Mouse (Mus musculus) frontal cortex, postnatal 10 days (tissue): Measurements from ENCODE around the gene Tmem101.
"Not testable (repeated sequence)": the region's sequence is repeated elsewhere in the genome, so short reads cannot be mapped to it uniquely, and the experiment has no call there.

ENCODE experiments used
- DNase-seq, 2 experiments: peaks; one replicate each; pipeline ENCODE4 v3.0.0; 2022; ENCODE audit warnings: low spot score in 2 of 2, mixed read lengths in 1 of 2

Tmem101 gene

GRCm38 (mm10) chr11:102156039-102156785, at the start of gene Tmem101:
Gene Tmem101 (minus strand): TSS chr11:102156404.
- DNase-seq = peak; percentile 87 to 88

- no peak for DNase-seq
Observed at GRCm38 (mm10) chr11:102201408-102201821, 45.2 kb upstream of the Tmem101 start.

- DNase-seq = no peak
Observed at GRCm38 (mm10) chr11:102199856-102200255, 43.7 kb upstream of the Tmem101 start.

GRCm38 (mm10) chr11:102198245-102198644, 42.0 kb upstream of the Tmem101 start:
- DNase-seq = peak in 1 of 2 experiments; percentile 4

GRCm38 (mm10) chr11:102196018-102196797, 40.0 kb upstream of the Tmem101 start:
- DNase-seq = peak in 1 of 2 experiments; percentile 10

GRCm38 (mm10) chr11:102193657-102194440, 37.6 kb upstream of the Tmem101 start:
- no peak for DNase-seq

GRCm38 (mm10) chr11:102190848-102191247, 34.6 kb upstream of the Tmem101 start:
- DNase-seq = no peak

GRCm38 (mm10) chr11:102189461-102190436, 33.5 kb upstream of the Tmem101 start, which contains the start of gene G6pc3:
Gene G6pc3 (plus strand): TSS chr11:102189620.
- peak; percentile 87 to 88 for DNase-seq

GRCm38 (mm10) chr11:102188980-102189379, 32.8 kb upstream of the Tmem101 start:
- no peak for DNase-seq

- DNase-seq = no peak
Observed at GRCm38 (mm10) chr11:102186235-102186634, 30.0 kb upstream of the Tmem101 start.

GRCm38 (mm10) chr11:102185677-102186076, 29.5 kb upstream of the Tmem101 start:
- DNase-seq = no peak

GRCm38 (mm10) chr11:102184646-102185495, 28.7 kb upstream of the Tmem101 start, which contains the start of gene Lsm12:
Gene Lsm12 (minus strand): TSS chr11:102185296.
- peak; percentile 85 to 92 for DNase-seq

GRCm38 (mm10) chr11:102184253-102184645, 28.0 kb upstream of the Tmem101 start:
- no peak for DNase-seq

- no peak for DNase-seq
Observed at GRCm38 (mm10) chr11:102179836-102180235, 23.6 kb upstream of the Tmem101 start.

GRCm38 (mm10) chr11:102168689-102169088, 12.5 kb upstream of the Tmem101 start:
- no peak for DNase-seq

GRCm38 (mm10) chr11:102167539-102167938, 11.3 kb upstream of the Tmem101 start:
- no peak for DNase-seq

- peak in 1 of 2 experiments; percentile 44 for DNase-seq
Observed at GRCm38 (mm10) chr11:102165971-102166722, 9.9 kb upstream of the Tmem101 start.

- DNase-seq = no peak
Observed at GRCm38 (mm10) chr11:102159781-102160180, 3.6 kb upstream of the Tmem101 start.

- DNase-seq = not testable (repeated sequence)
Observed at GRCm38 (mm10) chr11:102158024-102158423, 1.8 kb upstream of the Tmem101 start.
